Mouse (Mus musculus) CD4-positive helper T cell, adult 2 months (primary cell): Measurements from ENCODE around the gene Tmem72.

ENCODE experiments used
- DNase-seq: peaks from one replicate; pipeline ENCODE4 v3.0.0-alpha.2; 2012; ENCODE audit warnings: low read depth, missing footprints, low spot score

Tmem72 gene

DNA sequence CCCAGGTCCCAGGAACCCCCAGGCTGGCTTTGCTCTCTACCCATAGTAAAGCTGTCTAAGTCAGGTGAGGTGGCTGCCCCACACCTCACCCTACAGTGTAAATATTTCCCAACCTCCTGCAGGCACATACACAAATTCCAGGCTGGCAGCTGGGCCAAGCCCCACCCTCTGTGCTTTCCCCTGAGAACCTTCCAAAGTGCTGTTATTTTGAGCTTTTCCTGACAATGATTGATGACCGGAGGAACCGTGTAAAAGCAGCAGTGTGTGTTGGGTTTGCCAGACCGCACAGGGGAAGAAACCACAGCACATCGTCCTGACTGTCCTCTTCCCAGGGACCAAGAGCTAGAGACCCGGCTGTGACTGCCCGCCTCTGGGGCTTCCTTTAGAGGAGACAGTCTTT is 66.3 kb downstream of the Tmem72 start, which contains the start of gene Depp1:
Gene Depp1, plus strand, starts transcription at position 204 of the 400 bp plus-strand sequence.
- no peak for DNase-seq

DNA sequence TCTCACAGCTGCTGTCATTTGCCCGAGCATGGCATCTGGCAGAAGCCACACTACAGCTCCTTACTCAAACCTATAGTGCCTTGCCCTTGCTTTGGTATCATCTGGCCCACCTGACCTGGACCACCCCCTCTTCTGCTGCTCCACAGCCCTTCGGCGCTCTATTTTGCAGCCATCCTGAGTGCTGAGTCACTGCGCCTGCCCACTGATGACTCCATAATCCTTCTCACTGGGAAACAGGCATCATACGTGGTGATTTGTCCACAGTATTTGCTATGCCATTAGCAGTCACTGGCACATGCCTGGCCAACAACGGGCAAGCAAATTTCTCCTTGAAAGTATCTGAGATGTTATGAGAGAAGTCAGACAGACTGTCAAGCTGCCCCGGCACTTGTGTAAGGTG is 66.9 kb downstream of the Tmem72 start:
- no peak for DNase-seq

DNA sequence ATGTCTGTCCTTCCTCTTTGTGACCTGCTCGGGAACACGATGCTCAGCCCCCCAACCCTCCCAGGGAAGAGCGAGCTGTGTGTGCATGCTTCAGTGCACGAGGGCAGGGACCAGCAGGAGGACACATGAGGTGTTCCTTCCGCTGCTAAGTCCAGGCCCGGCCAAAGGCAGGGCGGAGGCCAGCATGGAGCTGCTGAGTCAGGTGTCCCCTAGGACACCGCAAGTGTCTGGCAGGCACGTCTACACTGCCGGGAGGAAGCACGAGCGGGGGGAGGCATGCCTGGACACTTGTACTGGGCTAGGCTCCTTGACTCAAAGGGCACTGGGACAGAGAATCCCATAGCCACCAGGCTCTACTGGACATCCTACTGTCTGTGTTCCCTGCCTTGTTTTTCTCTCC is 69.0 kb downstream of the Tmem72 start:
- no peak for DNase-seq

DNA sequence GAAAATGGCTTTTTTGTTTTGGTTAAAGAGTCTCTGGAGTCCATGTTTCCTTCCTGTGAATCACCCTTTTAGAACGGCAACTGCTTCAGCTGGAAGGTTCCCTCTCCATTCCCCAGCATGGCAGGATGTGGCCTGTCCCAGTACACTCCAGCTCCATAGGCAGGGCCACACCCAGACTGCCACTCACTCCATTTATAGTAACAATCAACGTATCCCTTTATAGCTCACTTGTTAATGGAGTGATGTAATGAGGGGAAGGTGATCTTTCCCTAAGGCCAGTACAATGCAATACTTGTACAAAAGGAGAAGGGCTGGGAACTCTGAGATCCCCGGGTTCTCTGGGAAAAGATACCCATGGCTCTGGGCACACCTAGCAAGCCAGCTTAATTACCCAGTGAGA is 72.4 kb downstream of the Tmem72 start:
- no peak for DNase-seq

DNA sequence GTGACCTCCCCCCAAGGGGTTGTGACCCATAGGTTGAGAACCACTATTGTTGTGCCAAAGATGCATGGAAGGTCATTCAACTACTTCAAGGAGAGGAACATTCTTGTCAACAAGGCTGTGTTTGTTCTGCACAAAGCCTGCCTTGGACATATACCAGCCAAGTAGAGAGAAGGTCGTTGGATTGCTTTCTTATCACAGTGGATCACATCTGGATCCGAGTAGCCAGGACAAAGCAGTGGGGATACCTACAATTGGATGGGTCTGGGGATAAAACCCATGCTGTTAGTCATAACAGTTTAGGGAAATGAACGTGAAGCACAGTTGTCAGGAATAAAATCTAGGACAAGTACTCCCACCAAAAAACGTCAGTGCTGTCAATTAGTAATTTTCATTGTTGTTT is 72.8 kb downstream of the Tmem72 start:
- DNase-seq: no peak

DNA sequence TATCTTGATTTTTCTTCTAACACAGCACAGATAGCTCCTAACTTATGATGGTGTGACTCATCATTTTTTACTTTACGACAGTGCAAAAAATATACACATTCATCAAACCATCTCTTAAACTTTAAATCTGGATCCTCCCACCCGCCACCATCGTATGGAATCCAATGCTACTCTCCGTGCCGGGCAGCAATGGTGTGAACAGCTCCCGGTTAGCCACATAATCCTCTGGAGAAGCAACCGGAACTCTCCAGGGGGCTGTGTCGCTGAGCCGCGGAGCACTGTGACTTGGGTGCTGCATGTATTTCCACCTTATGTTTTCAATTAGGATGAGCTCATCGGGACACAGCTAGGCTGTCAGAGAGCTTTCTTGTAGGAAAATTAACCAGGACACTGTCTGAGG is 73.8 kb downstream of the Tmem72 start:
- DNase-seq: no peak

DNA sequence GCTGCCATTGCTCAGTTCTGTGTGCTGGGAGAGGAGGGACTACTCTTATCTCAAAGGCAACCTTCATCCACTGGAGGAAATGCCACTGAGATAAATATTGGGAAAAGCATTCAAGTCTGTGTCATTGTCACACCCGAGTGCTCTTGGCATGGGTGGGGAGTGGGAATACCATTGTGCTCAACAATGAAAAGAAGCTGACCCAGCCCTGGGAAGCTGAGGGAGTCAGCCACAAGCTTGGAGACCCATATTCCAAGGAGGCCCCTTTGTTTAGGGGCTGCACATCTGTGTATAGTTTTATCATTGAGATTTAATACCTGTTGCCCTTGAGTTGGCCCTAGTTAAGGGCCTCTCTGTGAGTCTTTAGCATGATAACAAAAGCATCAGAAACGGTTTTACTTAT is 77.0 kb downstream of the Tmem72 start:
- no peak for DNase-seq

DNA sequence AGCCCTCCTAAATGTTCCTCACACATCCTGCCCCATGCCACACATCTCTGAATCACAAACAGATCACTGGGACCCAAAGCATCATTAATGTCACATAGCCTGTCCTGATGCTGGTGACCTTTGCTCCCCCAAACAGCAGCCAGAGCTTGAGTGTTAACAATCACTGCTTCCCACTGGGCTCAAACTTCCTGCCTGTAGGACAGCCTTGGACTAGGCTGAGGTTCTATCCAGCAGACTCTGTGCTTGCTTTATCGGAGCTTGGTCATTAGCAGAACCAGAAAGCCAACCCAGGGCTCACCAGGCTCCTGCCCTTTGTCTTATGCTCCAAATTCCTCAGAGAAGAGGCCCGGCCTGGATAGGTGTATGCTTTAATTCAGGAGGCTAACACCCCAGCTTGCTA is 77.8 kb downstream of the Tmem72 start:
- no peak for DNase-seq

DNA sequence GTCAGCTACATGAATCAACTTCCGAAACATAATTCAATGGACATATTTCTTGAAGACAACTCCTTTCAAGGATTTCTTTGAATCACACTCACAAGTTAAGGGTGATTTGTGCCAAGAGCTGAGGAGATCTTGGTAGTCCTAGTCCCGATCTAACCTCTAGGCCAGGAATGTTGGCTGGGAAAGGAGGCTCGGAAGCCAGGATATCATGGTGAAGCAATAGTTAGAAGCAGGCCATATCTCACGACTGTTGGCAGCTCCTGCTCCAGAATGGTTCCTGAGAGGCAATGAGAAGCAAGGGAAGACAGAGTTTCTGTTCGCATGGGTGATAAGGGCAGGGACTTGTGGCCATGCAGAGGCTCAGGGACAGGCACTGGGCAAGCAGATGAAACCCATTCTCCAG is 79.2 kb downstream of the Tmem72 start:
- DNase-seq: no peak

DNA sequence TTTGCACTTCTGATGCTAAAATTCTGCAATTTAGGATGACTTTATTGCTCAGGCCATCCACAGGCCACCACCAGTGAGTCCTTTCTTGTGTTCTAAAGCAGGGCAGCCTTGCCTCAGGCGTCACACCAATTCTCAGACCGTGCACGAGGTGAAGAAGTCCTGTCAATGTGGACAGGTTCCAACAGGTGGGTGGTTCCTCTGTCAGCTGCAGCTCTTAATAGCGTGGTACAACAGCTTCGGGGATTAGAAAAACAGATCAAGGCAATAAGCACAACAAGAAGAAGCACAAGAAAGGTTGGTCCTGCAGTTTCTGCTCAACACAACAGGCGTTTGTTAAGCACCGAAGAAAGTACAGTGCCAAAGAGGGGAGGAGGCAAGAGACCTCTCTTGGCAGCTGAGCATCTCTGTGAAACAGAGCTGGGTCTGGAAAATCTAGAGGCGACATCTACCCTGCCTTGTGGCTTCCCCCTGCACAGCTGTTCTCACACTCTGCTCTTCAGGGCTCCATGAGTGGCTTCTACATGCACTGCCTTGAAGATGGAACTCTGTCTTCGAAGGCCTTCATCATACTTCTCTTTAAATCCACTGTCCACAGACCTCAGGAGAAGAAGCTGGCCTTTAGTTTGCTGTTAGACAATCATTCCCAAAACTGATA is 80.0 kb downstream of the Tmem72 start:
- DNase-seq: no peak

DNA sequence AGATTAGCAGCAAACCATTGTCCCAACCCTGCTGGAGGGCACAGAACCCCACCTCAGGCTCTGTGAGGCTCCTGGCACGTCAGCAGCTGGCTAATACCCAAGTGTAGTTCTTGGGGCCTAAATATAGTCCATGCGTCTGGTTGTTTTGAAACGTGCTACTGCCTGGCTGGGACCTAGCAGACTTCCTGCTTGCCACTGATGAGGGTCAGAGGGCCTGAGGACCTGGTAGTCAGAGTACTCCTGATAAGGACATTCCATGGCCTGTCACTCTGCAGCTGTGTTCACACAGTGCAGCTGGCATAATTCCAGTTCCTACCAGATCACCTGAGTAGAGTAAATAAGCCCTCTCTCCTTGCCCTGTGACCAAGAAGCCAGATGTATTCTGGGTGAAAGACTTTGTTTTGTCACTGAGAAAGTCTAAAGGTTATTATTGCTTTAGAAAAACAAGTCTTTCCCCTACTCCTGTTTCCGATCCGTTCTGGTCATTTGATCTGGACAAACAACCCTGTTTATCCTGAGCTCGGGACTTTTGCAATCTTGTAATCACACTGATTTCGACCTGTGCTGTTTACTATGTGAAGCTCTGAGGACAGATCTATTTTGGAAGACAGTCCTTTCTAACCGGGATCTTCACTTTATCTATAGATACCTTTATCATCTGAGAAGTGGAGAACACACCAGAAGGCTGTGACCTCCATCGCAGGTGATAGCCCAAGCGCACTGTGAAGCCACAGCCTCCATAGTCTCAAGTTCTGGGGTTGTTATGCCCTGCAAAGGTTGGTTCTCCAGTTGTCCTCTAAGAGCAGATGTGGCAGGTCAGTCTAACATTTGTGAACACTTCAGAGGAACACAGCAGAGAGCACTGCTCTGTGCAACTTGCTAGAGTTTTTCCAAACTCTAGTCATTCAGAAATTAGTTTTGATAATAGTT is 81.2 kb downstream of the Tmem72 start:
- DNase-seq: no peak

DNA sequence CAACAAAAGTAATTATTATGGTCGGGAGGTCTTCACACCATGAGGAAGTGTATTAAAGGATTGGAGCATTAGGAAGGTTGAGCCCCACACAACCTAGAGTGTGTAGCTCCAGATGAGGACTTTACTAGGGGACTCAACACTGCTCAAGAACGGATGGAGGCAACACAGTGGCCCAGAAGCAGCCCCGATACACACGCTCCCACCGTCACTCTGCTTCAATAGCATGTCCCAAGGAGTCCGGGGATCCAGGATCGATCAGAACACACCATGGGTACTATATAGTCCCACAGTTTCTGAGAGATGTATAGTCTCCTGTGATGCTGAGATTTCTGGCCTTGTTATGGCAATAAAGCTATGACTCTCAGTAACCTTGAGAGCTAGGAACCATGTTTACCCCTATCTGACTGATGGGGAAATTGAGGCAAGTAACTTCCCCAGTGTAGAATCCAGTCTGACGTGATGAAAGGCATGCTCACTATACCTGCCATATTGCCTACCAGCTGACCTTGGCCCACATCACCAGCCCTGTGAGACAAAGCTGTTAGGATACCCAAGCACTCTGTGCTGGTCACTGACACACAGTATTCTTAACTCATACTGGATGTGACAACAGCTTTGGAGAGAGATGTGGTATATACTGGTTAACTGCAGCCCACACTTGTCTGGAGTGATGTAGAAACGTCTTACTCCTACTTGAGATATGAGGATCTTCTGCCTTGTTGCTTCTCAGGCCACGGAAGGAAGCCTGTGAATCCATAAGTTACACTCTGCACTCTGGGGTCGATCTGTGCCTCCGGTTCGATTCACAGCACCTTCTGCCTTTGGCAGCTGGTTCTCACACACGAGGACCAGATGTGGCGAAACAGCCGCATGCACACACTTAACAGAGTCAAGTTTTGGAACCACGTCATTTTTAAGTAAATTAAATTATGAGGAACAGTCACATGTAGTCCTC is 82.7 kb downstream of the Tmem72 start:
- peak; percentile 15 for DNase-seq

DNA sequence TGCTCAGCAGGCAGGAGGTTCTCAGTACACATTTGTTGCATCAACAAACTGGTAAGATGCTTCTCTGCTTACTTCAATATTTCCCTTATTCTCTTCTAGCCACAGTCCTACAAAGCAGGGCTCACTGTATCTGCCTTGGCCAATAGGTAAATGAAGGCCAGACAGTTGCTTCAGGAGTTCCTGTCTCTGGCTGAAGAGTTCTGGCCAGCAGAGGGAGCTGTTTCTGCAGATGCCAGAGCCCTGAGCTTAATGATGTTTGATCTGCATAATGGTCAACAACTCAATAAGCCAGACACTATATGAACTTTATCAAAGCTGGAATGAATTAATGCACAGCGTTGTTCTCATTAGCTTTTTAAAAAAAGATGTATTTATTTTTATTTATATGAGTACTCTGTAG is 84.6 kb downstream of the Tmem72 start:
- DNase-seq: peak; percentile 55

DNA sequence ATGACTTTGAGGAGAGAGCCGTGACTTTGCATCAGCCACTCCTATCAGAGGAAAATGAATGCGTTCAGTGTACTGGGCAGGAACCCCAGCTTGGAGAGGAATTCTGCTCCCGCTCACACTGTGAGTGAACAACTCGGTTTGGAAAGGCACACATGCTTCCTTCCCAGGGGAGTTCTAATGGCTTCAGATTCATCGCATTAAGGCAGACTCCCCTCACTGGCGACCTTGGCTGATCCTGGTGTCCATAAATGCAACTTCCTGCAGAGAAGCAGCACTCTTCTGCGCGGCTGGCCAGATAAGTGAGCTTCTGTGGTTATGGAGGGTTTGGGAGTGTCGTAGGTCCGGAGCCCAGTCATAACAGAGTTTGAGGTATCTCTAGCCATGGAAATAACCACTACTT is 86.9 kb downstream of the Tmem72 start:
- no peak for DNase-seq
